Mouse (Mus musculus) C3H10T1/2 (cell line): ENCODE data around the gene Slc10a3. TPM values are rescaled to one million over a fixed set of nuclear protein-coding genes. Genes with fewer than 3 reads are reported as not detected.

Experiments used
- polyA plus RNA-seq, 2 experiments: library from polyadenylated mRNA; unstranded; fragments of >200 nt; fragmentation: generic; extraction: Trizol; gene quantifications; one replicate each; pipeline ENCODE4 v1.2.1; 2012; ENCODE audit warnings: missing spikeins in 2 of 2

Gene Slc10a3
- 10 to 100 TPM; 16.1 to 17.9 TPM for polyA plus RNA-seq

GRCm38 (mm10) chrX:74372888-74373549, at the start of gene Slc10a3, which contains the start of gene Ubl4a:
TSS of gene Slc10a3 (minus strand) at chrX:74373349.
TSS of gene Ubl4a (minus strand) at chrX:74373218.

DNA sequence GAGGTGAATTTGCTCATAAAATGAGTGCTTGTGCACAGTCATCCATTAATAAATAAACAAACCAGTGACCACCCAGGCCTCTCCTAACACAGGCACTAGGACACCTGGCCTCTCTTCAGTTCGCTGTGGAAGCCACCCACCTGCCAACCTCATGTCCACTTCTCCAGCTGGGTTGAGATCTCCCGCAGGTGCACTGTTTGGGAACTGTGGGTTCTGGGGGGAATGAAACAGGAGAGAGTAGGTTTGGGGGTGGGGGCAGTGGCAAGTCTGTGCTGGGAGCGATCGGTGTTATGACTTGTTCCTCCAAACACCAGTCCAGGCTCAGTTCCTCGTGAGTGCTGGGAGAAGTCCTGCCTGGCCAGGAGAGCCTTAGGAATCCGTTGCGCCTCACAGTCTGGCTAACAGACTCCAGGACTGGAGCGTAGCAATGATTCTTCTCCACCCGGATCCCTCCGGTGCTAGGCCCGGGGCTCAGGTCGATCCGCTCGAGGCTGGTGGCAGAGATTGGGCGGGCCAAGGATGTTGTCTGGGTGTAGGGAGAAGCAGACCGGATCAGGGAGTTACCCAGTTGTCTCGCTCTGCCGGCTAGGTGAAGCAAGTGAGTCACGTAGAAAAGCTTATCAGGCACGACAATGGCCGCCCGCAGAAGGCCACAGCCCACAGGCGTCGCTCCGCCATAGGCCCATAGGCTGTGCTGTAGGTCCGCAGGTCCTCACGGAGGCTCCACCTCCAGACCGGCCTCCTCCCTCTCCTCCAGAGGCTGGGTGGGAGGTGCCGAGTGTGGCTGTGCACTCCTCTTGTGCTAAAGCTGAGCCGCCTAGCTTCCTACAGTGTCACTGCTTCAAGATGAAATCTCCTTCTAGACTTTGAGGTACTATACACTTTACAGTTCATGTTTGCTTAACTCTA, 19.6 kb upstream of the Slc10a3 start, which contains the start of the genes Fam3a and Ikbkg:
TSS of gene Fam3a (minus strand) at position 738 of the 909 bp plus-strand sequence.
TSS of gene Ikbkg (plus strand) at position 756 of the 909 bp plus-strand sequence.

GRCm38 (mm10) chrX:74353467-74353770, 19.7 kb downstream of the Slc10a3 start, which contains the start of gene Lage3:
TSS of gene Lage3 (minus strand) at chrX:74353618.

GRCm38 (mm10) chrX:74328725-74329161, 44.4 kb downstream of the Slc10a3 start, which contains the start of gene Plxna3:
TSS of gene Plxna3 (plus strand) at chrX:74329066.

Other genes starting within 250 kb of the Slc10a3 start
- under 1 TPM; 0.05 to 0.50 TPM for gene Opn1mw, start 245.9 kb downstream of the Slc10a3 start, polyA plus RNA-seq
- gene Mecp2, start 238.0 kb downstream of the Slc10a3 start, polyA plus RNA-seq = 1 to 10 TPM; 6.4 to 8.6 TPM
- not detected for gene Tex28, start 205.5 kb downstream of the Slc10a3 start, polyA plus RNA-seq
- gene Tktl1, start 196.1 kb downstream of the Slc10a3 start, polyA plus RNA-seq = not detected
- 100 to 1,000 TPM; 461 to 590 TPM for gene Flna, start 123.5 kb downstream of the Slc10a3 start, polyA plus RNA-seq
- gene Emd, start 118.7 kb downstream of the Slc10a3 start, polyA plus RNA-seq = 100 to 1,000 TPM; 110 to 114 TPM
- 1,000 to 10,000 TPM; 3,936 to 5,898 TPM for gene Rpl10, start 102.5 kb downstream of the Slc10a3 start, polyA plus RNA-seq
- 10 to 100 TPM; 10.8 to 46.7 TPM for gene Taz, start 91.4 kb downstream of the Slc10a3 start, polyA plus RNA-seq
- gene Dnase1l1, start 91.0 kb downstream of the Slc10a3 start, polyA plus RNA-seq = 10 to 100 TPM in 1 of 2 experiments, 1 to 10 TPM in 1; 5.6 to 17.8 TPM
- gene Atp6ap1, start 76.3 kb downstream of the Slc10a3 start, polyA plus RNA-seq = 100 to 1,000 TPM in 1 of 2 experiments, 10 to 100 TPM in 1; 68.8 to 159 TPM
- gene Gdi1, start 68.4 kb downstream of the Slc10a3 start, polyA plus RNA-seq = 100 to 1,000 TPM in 1 of 2 experiments, 10 to 100 TPM in 1; 15.1 to 104 TPM
- gene Fam50a, start 60.3 kb downstream of the Slc10a3 start, polyA plus RNA-seq = 10 to 100 TPM; 36.1 to 51.7 TPM
- gene Plxna3, start 44.3 kb downstream of the Slc10a3 start, polyA plus RNA-seq = 10 to 100 TPM in 1 of 2 experiments, 1 to 10 TPM in 1; 2.9 to 29.9 TPM
- gene Lage3, start 19.7 kb downstream of the Slc10a3 start, polyA plus RNA-seq = 100 to 1,000 TPM in 1 of 2 experiments, 10 to 100 TPM in 1; 80.4 to 114 TPM
- gene Ubl4a, start 131 bp downstream of the Slc10a3 start, polyA plus RNA-seq = 100 to 1,000 TPM in 1 of 2 experiments, 10 to 100 TPM in 1; 43.7 to 146 TPM
- gene Fam3a, start 19.9 kb upstream of the Slc10a3 start, polyA plus RNA-seq = 10 to 100 TPM; 12.8 to 47.3 TPM
- gene Ikbkg, start 19.9 kb upstream of the Slc10a3 start, polyA plus RNA-seq = 10 to 100 TPM in 1 of 2 experiments, 1 to 10 TPM in 1; 7.0 to 15.8 TPM
- gene G6pdx, start 55.8 kb upstream of the Slc10a3 start, polyA plus RNA-seq = 100 to 1,000 TPM in 1 of 2 experiments, 10 to 100 TPM in 1; 71.9 to 103 TPM
- gene Gm6880, start 108.0 kb upstream of the Slc10a3 start, polyA plus RNA-seq = not detected
- gene Olfr1326-ps1, start 201.5 kb upstream of the Slc10a3 start, polyA plus RNA-seq = not detected
- gene Olfr1325, start 219.3 kb upstream of the Slc10a3 start, polyA plus RNA-seq = not detected